In genomic region chr3:105693327-105694080, GRCm38 (mm10) we compare ENCODE assay signal across 12 mouse cellular contexts. TPM values are rescaled to one million over a fixed set of nuclear protein-coding genes. Genes with fewer than 3 reads are reported as not detected.
DNase-seq lines count a peak whose midpoint lies in the region.
"Had no signal": no experiment of that assay in that cellular context is flagged by ENCODE, and none has a peak within 500 bp of the region (broad histone marks: within the 10 kb centered on the region; RNA-seq: fewer than 3 reads in every experiment).

No protein-coding gene starts in this region.

- peak; percentile 83 for DNase-seq in left cerebral cortex, adult 11 months (ENCODE audit: low spot score)
- DNase-seq in left cerebral cortex, postnatal 4 days, result no peak
- DNase-seq in frontal cortex, postnatal 36 days (ENCODE audit: low spot score in 2 of 2), result peak; percentile 86 to 90
- DNase-seq in left cerebral cortex, postnatal 10 days (ENCODE audit: extremely low spot score in 1 of 2, low spot score in 2 of 2), result peak; percentile 60 to 62
- DNase-seq in right cerebral cortex, postnatal 36 days (ENCODE audit: low spot score in 2 of 2), result peak; percentile 84 to 94
- no peak for DNase-seq in urinary bladder, postnatal 36 days (ENCODE audit: low spot score in 2 of 2)
- no peak for DNase-seq in kidney, adult 11 months
- DNase-seq: adrenal gland, postnatal 36 days; gastrocnemius, postnatal 25 days; kidney, adult 8-10 months; liver, embryonic 13.5 days; lung, postnatal 10 days had no signal

- intact Hi-C loops in left cerebral cortex, postnatal 4 days (cut with DNase I), result no loop called here
- intact Hi-C loops in left cerebral cortex, postnatal 10 days (cut with DNase I), result no loop called here

RNA-seq across cellular contexts. Expression of gene Ddx20, which starts 6.1 kb away (rescaled TPM):
- 10 to 100 TPM; 15.3 to 16.3 TPM for total RNA-seq in left cerebral cortex, postnatal 4 days (2021)
- 10 to 100 TPM; 12.2 to 14.5 TPM for total RNA-seq in left cerebral cortex, postnatal 10 days (2021)

RNA-seq across cellular contexts. Expression of gene Inka2, which starts 10.9 kb away (rescaled TPM):
- total RNA-seq in left cerebral cortex, postnatal 4 days (2021), result 10 to 100 TPM; 14.7 to 15.5 TPM
- total RNA-seq in left cerebral cortex, postnatal 10 days (2021), result 10 to 100 TPM; 41.2 to 42.6 TPM

Comparison
In these comparisons a context has a peak if more than half of its experiments do, and no peak if none do; other contexts are left out.
1. DNase-seq: peak in left cerebral cortex, adult 11 months (single experiment), frontal cortex, postnatal 36 days (2 of 2), left cerebral cortex, postnatal 10 days (2 of 2) and right cerebral cortex, postnatal 36 days (2 of 2); none in left cerebral cortex, postnatal 4 days (single experiment), urinary bladder, postnatal 36 days (0 of 2) and kidney, adult 11 months (single experiment).